Mouse (Mus musculus) kidney, postnatal 0 days (tissue): Measurements from ENCODE around the gene Mthfd1l. TPM values are rescaled to one million over a fixed set of nuclear protein-coding genes. Genes with fewer than 3 reads are reported as not detected.

Experiments
- ATAC-seq: fragments of 200-750 bp; cut with Nextera tagmentation; replicated peaks from 2 replicates; pipeline ENCODE4 v1.8.0; 2017; ENCODE audit warnings: low read depth, moderate number of reproducible peaks, moderate TSS enrichment, moderate library complexity; ENCODE audit not compliant: low FRiP score
- DNase-seq: peaks from one replicate; pipeline ENCODE4 v3.0.0-alpha.2; 2016; ENCODE audit warnings: low spot score
- H3K27ac ChIP-seq: fragments of 300-500 bp; sonication (generic); 2 replicates; pipeline ENCODE4 v1.5.1; 2014; ENCODE audit warnings: mild to moderate bottlenecking
- H3K27me3 ChIP-seq: fragments of 300-500 bp; sonication (generic); 2 replicates; pipeline ENCODE4 v1.6.1; 2014; ENCODE audit warnings: low read length, mixed read lengths; ENCODE audit not compliant: insufficient read depth
- H3K36me3 ChIP-seq: fragments of 300-500 bp; sonication (generic); 2 replicates; pipeline ENCODE4 v1.6.1; 2014; ENCODE audit warnings: low read length, mixed read lengths; ENCODE audit not compliant: insufficient read depth
- H3K4me1 ChIP-seq: fragments of 300-500 bp; sonication (generic); replicated peaks from 2 replicates; pipeline ENCODE4 v1.6.1; 2014; ENCODE audit warnings: antibody characterized with exemption, low read length, mixed read lengths; ENCODE audit not compliant: insufficient read depth
- H3K4me2 ChIP-seq: fragments of 300-500 bp; sonication (generic); 2 replicates; pipeline ENCODE4 v1.6.1; 2014; ENCODE audit warnings: mild to moderate bottlenecking, low read length, moderate library complexity, mixed read lengths
- H3K4me3 ChIP-seq: fragments of 300-500 bp; sonication (generic); replicated peaks from 2 replicates; pipeline ENCODE4 v1.5.1; 2014; ENCODE audit warnings: low read depth, low read length
- H3K9ac ChIP-seq: fragments of 300-500 bp; sonication (generic); 2 replicates; pipeline ENCODE4 v1.6.1; 2014; ENCODE audit warnings: low read depth, low read length
- H3K9me3 ChIP-seq: fragments of 300-500 bp; sonication (generic); replicated peaks from 2 replicates; pipeline ENCODE4 v1.6.1; 2016; ENCODE audit warnings: low read length, inconsistent platforms, mixed read lengths
- CTCF ChIP-seq: IDR thresholded peaks from 2 replicates; pipeline ENCODE4 v1.5.1; 2016; ENCODE audit warnings: antibody characterized with exemption, low read depth, mild to moderate bottlenecking, moderate library complexity
- WGBS: fragments of 180-500 bp; shearing (Covaris S2); extraction: QIAGEN DNeasy Blood & Tissue Kit; methylation state at CpG from one replicate; pipeline ENCODE4 v1.1.7; 2014; 5-methylcytosine and 5-hydroxymethylcytosine counted together
- polyA plus RNA-seq: library from polyadenylated mRNA; unstranded; fragments of >200 nt; fragmentation: Nextera tagmentation; extraction: Ambion mirVana; gene quantifications from 2 replicates; pipeline ENCODE4 v1.2.1, GENCODE M21; 2015

Mthfd1l gene
- polyA plus RNA-seq, 1 experiment from 2014 or later = 9.1 TPM

DNA sequence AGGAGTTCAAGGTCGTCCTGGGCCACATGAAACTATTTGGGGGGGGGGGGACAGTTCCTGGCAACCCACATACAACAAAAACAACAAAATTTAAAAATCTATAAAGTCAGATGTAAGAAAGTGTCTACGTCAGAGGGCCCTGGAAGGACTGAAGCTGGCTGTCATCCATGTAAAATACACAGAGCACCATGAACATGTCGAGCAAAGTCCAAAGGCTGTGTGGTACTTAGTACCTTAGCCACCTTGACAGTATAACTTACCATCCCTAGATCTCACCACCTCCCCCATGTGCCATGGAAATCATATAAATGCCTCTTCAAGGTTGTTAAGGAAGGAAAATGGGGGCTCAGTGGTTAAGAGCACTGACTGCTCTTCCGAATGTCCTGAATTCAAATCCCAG lies 174.0 kb downstream of the Mthfd1l start:
- ATAC-seq = no peak; the same call in 1 of the 2 replicates
- no peak overlapping the region for H3K4me3 ChIP-seq
- H3K4me1 ChIP-seq = peaks cover 3% of the 10 kb centered on the region; the same call in 1 of the 2 replicates
- no peak for TF ChIP-seq CTCF
- H3K9ac ChIP-seq = no peak overlapping the region
- no peaks in the 10 kb centered on the region for H3K27me3 ChIP-seq
- 85% methylated on average over 4 of the region's 4 CpGs for WGBS
- H3K9me3 ChIP-seq = no peaks in the 10 kb centered on the region
- 0 out of 2 replicates have a peak, but pooled peaks cover 4% of the 10 kb centered on the region for H3K36me3 ChIP-seq
- no peak overlapping the region for H3K27ac ChIP-seq
- H3K4me2 ChIP-seq = no peak overlapping the region
- no peak for DNase-seq

DNA sequence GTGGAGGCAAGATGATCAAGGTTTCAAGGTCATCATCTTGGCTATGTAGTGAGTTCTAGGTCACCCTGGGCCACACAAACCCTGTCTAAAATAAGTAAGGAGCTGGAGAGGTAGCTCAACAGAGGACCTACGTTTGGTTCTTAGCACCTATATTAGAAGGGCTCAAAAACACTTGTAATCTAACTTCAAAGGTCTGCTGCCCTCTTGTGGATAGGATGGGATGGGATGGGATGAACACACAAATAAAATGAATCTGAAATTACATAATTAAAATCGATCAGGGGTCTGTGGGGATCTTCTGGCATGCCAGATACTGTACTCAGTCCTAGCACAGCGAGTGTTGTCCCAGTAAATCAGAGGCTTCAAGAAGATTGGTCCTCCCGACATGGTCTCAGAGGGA lies 178.2 kb downstream of the Mthfd1l start:
- 92% methylated on average over 4 of the region's 4 CpGs for WGBS
- ATAC-seq = no peak
- TF ChIP-seq CTCF = peak; percentile 46; the same call in 1 of the 2 replicates
- Histone ChIP-seq H3K4me3 (no peak overlapping the region), H3K4me2 (no peak overlapping the region), H3K36me3 (0 out of 2 replicates have a peak, but pooled peaks cover 4% of the 10 kb centered on the region), H3K9ac (no peak overlapping the region), H3K4me1 (0 out of 2 replicates have a peak, but pooled peaks cover 5% of the 10 kb centered on the region), H3K9me3 (no peaks in the 10 kb centered on the region), H3K27ac (no peak overlapping the region), H3K27me3 (no peaks in the 10 kb centered on the region)
- DNase-seq = no peak

DNA sequence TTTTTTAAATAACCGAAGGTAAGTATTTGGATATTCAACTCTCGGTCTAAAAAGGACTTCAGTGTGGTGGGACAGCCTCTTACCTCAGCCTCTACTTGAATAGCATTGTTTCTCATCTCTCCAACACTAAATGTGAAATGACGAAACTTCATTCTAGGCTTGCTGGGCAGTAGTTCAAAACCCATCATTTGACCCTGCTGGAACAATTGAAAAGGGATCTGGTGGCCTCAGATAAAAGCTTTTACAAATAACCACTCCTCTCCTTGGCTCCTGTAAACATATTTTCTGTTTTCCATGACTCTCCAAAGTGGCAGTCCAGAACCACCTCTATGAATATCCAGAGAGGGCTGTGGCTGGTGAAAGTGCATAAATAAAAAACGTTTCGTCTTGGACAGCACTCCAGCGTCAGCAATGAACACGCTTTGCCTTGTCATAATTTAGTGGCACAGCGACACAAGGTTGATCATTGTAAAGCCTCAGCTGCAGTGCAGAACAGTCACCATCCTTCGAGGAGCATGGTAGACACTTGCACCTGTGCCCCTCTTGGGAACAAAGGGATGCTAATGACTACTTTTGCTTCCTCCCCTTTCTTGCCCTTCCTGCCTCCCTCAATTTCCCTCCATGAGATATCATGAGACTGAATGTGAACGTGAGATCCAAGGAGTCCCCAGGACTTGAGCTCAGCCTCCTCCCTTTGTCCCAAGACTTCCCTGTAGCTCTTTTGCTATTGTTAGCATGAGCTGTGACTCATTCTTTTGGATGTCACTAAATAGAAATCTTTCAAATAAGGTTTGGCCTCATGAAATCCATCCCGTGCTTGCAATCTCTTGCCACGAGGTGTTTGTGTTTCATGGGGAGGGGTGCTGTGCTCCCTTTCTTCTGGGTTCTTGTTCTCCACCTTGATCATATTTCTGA lies 179.2 kb downstream of the Mthfd1l start:
- 0 out of 2 replicates have a peak, but pooled peaks cover 5% of the 10 kb centered on the region for H3K4me1 ChIP-seq
- no peak for ATAC-seq
- no peak for TF ChIP-seq CTCF
- no peaks in the 10 kb centered on the region for H3K9me3 ChIP-seq
- 0 out of 2 replicates have a peak, but pooled peaks cover 4% of the 10 kb centered on the region for H3K36me3 ChIP-seq
- H3K4me2 ChIP-seq = no peak overlapping the region
- no peak for DNase-seq
- no peak overlapping the region for H3K9ac ChIP-seq
- H3K27ac ChIP-seq = no peak overlapping the region
- no peak overlapping the region for H3K4me3 ChIP-seq
- WGBS = 68% methylated on average over 12 of the region's 12 CpGs
- H3K27me3 ChIP-seq = no peaks in the 10 kb centered on the region

DNA sequence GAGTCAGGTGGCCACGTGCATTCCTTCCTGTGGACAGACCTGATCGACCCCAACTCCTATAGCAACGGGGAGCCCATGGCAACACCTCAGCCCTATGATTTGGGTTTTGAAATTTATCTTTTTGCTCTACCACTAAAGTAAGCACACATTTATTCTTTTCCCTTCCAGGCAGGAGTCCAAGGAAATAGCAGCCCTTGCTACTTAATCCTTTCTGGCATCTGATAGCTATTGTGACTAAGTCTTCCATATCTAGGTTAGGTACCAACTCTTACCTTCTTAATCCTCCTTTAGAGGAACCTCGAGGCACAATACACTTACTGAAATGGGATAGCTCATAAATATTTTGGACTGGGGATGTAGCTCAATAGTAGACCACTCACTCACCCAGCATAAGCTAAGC lies 180.1 kb downstream of the Mthfd1l start:
- Histone ChIP-seq H3K27me3 (no peaks in the 10 kb centered on the region), H3K4me2 (no peak overlapping the region), H3K4me1 (0 out of 2 replicates have a peak, but pooled peaks cover 5% of the 10 kb centered on the region), H3K27ac (no peak overlapping the region), H3K4me3 (no peak overlapping the region), H3K36me3 (0 out of 2 replicates have a peak, but pooled peaks cover 4% of the 10 kb centered on the region), H3K9ac (no peak overlapping the region), H3K9me3 (no peaks in the 10 kb centered on the region)
- ATAC-seq (no peak), DNase-seq (no peak)
- WGBS = 75% methylated on average over 4 of the region's 4 CpGs
- no peak for TF ChIP-seq CTCF

DNA sequence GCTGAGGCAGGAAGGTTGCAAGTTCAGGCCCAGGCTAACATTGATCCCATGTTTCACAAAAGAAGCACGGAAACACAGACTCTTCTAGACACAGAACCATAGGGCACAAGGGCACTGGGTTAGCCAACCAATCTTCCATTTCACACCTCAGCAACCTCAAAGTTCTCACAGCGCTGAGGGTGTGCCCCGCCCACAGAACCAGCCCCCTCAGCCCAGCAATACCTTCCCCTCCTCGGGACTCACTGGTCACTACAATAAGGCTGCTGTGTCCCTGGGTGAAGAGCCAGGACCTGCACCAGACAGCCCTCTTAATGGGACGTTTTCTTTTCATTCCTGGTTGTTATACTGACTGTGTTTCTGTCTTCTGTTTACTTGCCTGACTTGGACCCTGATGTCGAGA lies 181.1 kb downstream of the Mthfd1l start:
- 40% methylated on average over 6 of the region's 6 CpGs for WGBS
- peak overlapping the region; percentile 25; the same call in 1 of the 2 replicates for H3K27ac ChIP-seq

DNA sequence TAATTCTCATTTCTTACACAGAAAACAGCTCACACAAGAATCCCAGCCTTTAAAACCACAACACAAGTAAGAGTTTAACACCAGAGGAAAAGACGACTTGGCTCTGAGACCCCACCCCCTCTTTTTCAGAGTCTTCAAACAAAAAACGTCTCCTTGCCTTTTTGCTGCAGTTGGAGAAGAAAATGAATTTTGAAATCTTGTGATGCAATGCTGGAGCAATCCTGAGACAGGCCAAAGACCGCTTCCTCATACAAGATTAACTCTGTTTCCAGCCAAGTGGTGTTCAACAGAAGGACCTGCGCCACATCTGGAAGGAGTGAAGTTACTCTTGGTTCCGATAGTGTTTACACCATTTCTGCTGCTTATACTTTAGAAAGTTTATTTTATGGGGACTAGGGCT lies 182.6 kb downstream of the Mthfd1l start:
- Histone ChIP-seq H3K27ac (no peak overlapping the region), H3K4me2 (no peak overlapping the region), H3K36me3 (no peaks in the 10 kb centered on the region), H3K9ac (no peak overlapping the region), H3K4me3 (no peak overlapping the region), H3K9me3 (no peaks in the 10 kb centered on the region), H3K27me3 (no peaks in the 10 kb centered on the region), H3K4me1 (0 out of 2 replicates have a peak, but pooled peaks cover 10% of the 10 kb centered on the region)
- no peak for TF ChIP-seq CTCF
- ATAC-seq (no peak), DNase-seq (no peak)
- WGBS = 78% methylated on average over 5 of the region's 5 CpGs

More for the DNA sequence above, 181.1 kb downstream of the Mthfd1l start:
- Histone ChIP-seq H3K4me3 (no peak overlapping the region), H3K36me3 (no peaks in the 10 kb centered on the region), H3K9me3 (no peaks in the 10 kb centered on the region), H3K4me2 (no peak overlapping the region), H3K4me1 (0 out of 2 replicates have a peak, but pooled peaks cover 7% of the 10 kb centered on the region), H3K9ac (no peak overlapping the region), H3K27me3 (no peaks in the 10 kb centered on the region)
- TF ChIP-seq CTCF = no peak
- ATAC-seq (0 out of 2 replicates have a peak, but pooled peaks have one; percentile 21), DNase-seq (no peak)
